Mouse (Mus musculus): ENCODE measurements around the gene Ric8a. TPM values are rescaled to one million over a fixed set of nuclear protein-coding genes. Genes with fewer than 3 reads are reported as not detected.

Gene Ric8a
- polyA plus RNA-seq (2014; fragmentation: Nextera tagmentation; extraction: Ambion mirVana) = 56.7 and 58.3 TPM in 2 replicates

DNA sequence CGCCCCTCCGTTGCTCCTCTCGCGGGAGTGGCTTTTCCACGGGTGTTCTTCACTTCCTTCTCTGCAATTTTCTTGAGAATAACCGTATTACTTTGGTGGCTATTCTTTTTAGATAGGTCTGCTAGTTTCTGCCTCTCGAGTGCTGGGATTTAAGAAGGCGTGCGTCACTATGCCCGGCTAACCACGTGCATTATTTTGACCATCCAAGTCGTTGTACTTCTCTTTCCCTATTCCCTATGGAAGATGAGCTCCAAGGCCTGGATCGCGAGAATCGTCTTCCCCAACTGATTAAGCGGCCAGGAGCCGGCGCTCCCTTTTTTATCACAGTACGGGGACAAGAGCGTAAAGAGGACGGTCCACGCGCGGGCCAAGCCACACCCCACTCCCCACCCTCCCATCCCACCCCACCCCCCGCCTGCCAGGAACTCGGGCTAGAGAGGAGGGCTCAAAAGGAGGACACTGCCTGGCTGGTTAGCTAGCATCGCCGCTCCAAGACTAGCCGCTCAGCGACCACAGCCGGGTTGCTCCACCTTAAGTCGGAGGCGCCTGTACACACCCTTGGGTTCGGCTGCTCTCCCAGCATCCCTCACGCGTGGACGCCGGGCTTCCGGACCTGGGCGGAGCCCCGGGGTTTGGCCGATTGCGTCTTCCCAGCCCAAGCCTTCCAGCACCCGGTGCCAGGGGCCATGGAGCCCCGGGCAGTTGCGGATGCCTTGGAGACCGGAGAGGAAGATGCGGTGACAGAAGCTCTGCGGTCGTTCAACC lies at the start of gene Ric8a:
Gene Ric8a, plus strand, starts transcription at position 173 of the 765 bp plus-strand sequence.
- WGBS = 0% methylated on average over 50 of the region's 50 CpGs
- H3K36me3 ChIP-seq (replicated peaks; ENCODE audit: control insufficient read depth, insufficient read depth, low read depth, low read length) = peaks cover 15% of the 10 kb centered on the region

DNA sequence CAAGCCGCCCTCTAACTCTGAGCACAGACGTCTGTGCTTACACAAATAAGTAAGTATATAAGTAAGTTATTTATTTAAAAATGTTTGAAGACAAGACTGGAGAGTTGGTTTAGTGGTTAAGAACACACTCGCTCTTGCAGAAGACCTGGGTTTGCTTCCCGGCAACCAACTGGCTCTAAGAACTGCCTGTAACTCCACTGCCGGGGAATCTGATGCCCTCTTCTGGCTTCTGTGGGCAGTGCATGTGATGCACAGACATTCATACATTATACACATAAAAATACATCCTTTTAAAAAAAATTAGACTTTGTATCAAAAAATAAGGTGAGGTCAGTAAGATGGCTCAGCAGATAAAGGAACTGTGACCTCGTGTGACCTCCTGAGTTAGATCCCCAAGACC lies 46.3 kb upstream of the Ric8a start:
- H3K4me2 ChIP-seq (ENCODE audit: low read depth, low read length) = no peak overlapping the region
- no peak for DNase-seq (ENCODE audit: low spot score)
- WGBS = 89% methylated on average over 6 of the region's 6 CpGs

More for the DNA sequence above, at the start of gene Ric8a:
- peak within 1 kb of the TSS; percentile 66 for H3K27ac ChIP-seq (replicated peaks; ENCODE audit: low read depth, low read length)
- H3K4me2 ChIP-seq (ENCODE audit: low read depth, low read length) = peak within 1 kb of the TSS; percentile 98
- ATAC-seq (replicated peaks; ENCODE audit: insufficient number of reproducible peaks, low FRiP score, low TSS enrichment, low read depth) = peak; percentile 81
- peak within 1 kb of the TSS; percentile 74 for H3K4me3 ChIP-seq (ENCODE audit: low read depth, low read length)
- DNase-seq (ENCODE audit: low spot score) = peak; percentile 81
- H3K27me3 ChIP-seq (ENCODE audit: control insufficient read depth, insufficient read depth, low read length) = no peaks in the 10 kb centered on the region
- no peaks in the 10 kb centered on the region for H3K9me3 ChIP-seq (replicated peaks; ENCODE audit: control insufficient read depth, low read length)
- peaks cover 2% of the 10 kb centered on the region for H3K4me1 ChIP-seq (ENCODE audit: control insufficient read depth, insufficient read depth, low read length)
- H3K9ac ChIP-seq (replicated peaks; ENCODE audit: low read length) = peak within 1 kb of the TSS; percentile 87

GRCm38 (mm10) chr7:140811714-140812113 lies 45.0 kb upstream of the Ric8a start:
- H3K4me3 ChIP-seq (ENCODE audit: low read depth, low read length) = no peak overlapping the region
- no peaks in the 10 kb centered on the region for H3K36me3 ChIP-seq (replicated peaks; ENCODE audit: control insufficient read depth, insufficient read depth, low read depth, low read length)
- no peaks in the 10 kb centered on the region for H3K9me3 ChIP-seq (replicated peaks; ENCODE audit: control insufficient read depth, low read length)
- ATAC-seq (replicated peaks; ENCODE audit: insufficient number of reproducible peaks, low FRiP score, low TSS enrichment, low read depth) (no peak), DNase-seq (ENCODE audit: low spot score) (no peak)
- H3K9ac ChIP-seq (replicated peaks; ENCODE audit: low read length) = no peak overlapping the region
- H3K27ac ChIP-seq (replicated peaks; ENCODE audit: low read depth, low read length) = no peak overlapping the region
- H3K4me1 ChIP-seq (ENCODE audit: control insufficient read depth, insufficient read depth, low read length) = no peaks in the 10 kb centered on the region
- H3K27me3 ChIP-seq (ENCODE audit: control insufficient read depth, insufficient read depth, low read length) = no peaks in the 10 kb centered on the region
- 87% methylated on average over 13 of the region's 13 CpGs for WGBS
- no peak overlapping the region for H3K4me2 ChIP-seq (ENCODE audit: low read depth, low read length)

More for the DNA sequence above, 46.3 kb upstream of the Ric8a start:
- H3K27ac ChIP-seq (replicated peaks; ENCODE audit: low read depth, low read length) = no peak overlapping the region
- H3K9me3 ChIP-seq (replicated peaks; ENCODE audit: control insufficient read depth, low read length) = no peaks in the 10 kb centered on the region
- H3K36me3 ChIP-seq (replicated peaks; ENCODE audit: control insufficient read depth, insufficient read depth, low read depth, low read length) = no peaks in the 10 kb centered on the region
- no peaks in the 10 kb centered on the region for H3K27me3 ChIP-seq (ENCODE audit: control insufficient read depth, insufficient read depth, low read length)
- H3K4me3 ChIP-seq (ENCODE audit: low read depth, low read length) = no peak overlapping the region
- H3K9ac ChIP-seq (replicated peaks; ENCODE audit: low read length) = no peak overlapping the region
- no peaks in the 10 kb centered on the region for H3K4me1 ChIP-seq (ENCODE audit: control insufficient read depth, insufficient read depth, low read length)
- ATAC-seq (replicated peaks; ENCODE audit: insufficient number of reproducible peaks, low FRiP score, low TSS enrichment, low read depth) = no peak

DNA sequence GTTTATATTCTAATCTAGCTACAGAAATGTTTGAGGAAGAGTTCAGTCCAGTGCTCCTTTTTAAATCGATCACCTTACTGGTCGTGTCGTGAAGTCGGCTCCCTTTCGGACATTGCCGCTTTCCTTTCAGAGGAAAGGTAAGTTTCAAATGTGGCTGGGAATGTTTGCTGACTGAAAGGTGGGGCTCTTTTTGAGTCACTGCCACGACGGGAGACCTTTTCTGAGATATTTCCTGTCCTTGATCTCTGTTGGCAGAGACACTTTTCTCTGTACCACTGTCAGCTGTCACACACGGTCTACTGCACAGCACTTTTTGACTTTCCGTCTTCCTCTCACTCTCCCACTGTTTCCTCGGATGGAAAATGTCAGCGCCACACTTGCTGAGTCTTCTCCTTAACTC lies 43.9 kb upstream of the Ric8a start:
- no peaks in the 10 kb centered on the region for H3K9me3 ChIP-seq (replicated peaks; ENCODE audit: control insufficient read depth, low read length)
- DNase-seq (ENCODE audit: low spot score) (no peak), ATAC-seq (replicated peaks; ENCODE audit: insufficient number of reproducible peaks, low FRiP score, low TSS enrichment, low read depth) (no peak)
- no peak overlapping the region for H3K4me2 ChIP-seq (ENCODE audit: low read depth, low read length)
- no peak overlapping the region for H3K4me3 ChIP-seq (ENCODE audit: low read depth, low read length)
- H3K36me3 ChIP-seq (replicated peaks; ENCODE audit: control insufficient read depth, insufficient read depth, low read depth, low read length) = no peaks in the 10 kb centered on the region
- no peaks in the 10 kb centered on the region for H3K4me1 ChIP-seq (ENCODE audit: control insufficient read depth, insufficient read depth, low read length)
- H3K9ac ChIP-seq (replicated peaks; ENCODE audit: low read length) = no peak overlapping the region
- no peak overlapping the region for H3K27ac ChIP-seq (replicated peaks; ENCODE audit: low read depth, low read length)
- WGBS = 92% methylated on average over 12 of the region's 12 CpGs
- H3K27me3 ChIP-seq (ENCODE audit: control insufficient read depth, insufficient read depth, low read length) = no peaks in the 10 kb centered on the region

- no peak overlapping the region for H3K4me3 ChIP-seq (ENCODE audit: low read depth, low read length)
- DNase-seq (ENCODE audit: low spot score) = no peak
- H3K4me2 ChIP-seq (ENCODE audit: low read depth, low read length) = no peak overlapping the region
- H3K27ac ChIP-seq (replicated peaks; ENCODE audit: low read depth, low read length) = no peak overlapping the region
- 80% methylated on average over 4 of the region's 4 CpGs for WGBS
- H3K9ac ChIP-seq (replicated peaks; ENCODE audit: low read length) = no peak overlapping the region
- no peaks in the 10 kb centered on the region for H3K36me3 ChIP-seq (replicated peaks; ENCODE audit: control insufficient read depth, insufficient read depth, low read depth, low read length)
- no peak for ATAC-seq (replicated peaks; ENCODE audit: insufficient number of reproducible peaks, low FRiP score, low TSS enrichment, low read depth)
- no peaks in the 10 kb centered on the region for H3K9me3 ChIP-seq (replicated peaks; ENCODE audit: control insufficient read depth, low read length)
- no peaks in the 10 kb centered on the region for H3K27me3 ChIP-seq (ENCODE audit: control insufficient read depth, insufficient read depth, low read length)
- H3K4me1 ChIP-seq (ENCODE audit: control insufficient read depth, insufficient read depth, low read length) = no peaks in the 10 kb centered on the region
These were observed 36.6 kb upstream of the Ric8a start for GRCm38 (mm10) chr7:140820173-140820572.

- no peaks in the 10 kb centered on the region for H3K27me3 ChIP-seq (ENCODE audit: control insufficient read depth, insufficient read depth, low read length)
- DNase-seq (ENCODE audit: low spot score) (no peak), ATAC-seq (replicated peaks; ENCODE audit: insufficient number of reproducible peaks, low FRiP score, low TSS enrichment, low read depth) (no peak)
- no peaks in the 10 kb centered on the region for H3K9me3 ChIP-seq (replicated peaks; ENCODE audit: control insufficient read depth, low read length)
- H3K36me3 ChIP-seq (replicated peaks; ENCODE audit: control insufficient read depth, insufficient read depth, low read depth, low read length) = no peaks in the 10 kb centered on the region
- no peak overlapping the region for H3K27ac ChIP-seq (replicated peaks; ENCODE audit: low read depth, low read length)
- 50% methylated on average over 5 of the region's 5 CpGs for WGBS
- H3K4me3 ChIP-seq (ENCODE audit: low read depth, low read length) = peak overlapping the region; percentile 55
- H3K4me1 ChIP-seq (ENCODE audit: control insufficient read depth, insufficient read depth, low read length) = no peaks in the 10 kb centered on the region
- peak overlapping the region; percentile 72 for H3K4me2 ChIP-seq (ENCODE audit: low read depth, low read length)
- H3K9ac ChIP-seq (replicated peaks; ENCODE audit: low read length) = no peak overlapping the region
These were observed 35.5 kb upstream of the Ric8a start for GRCm38 (mm10) chr7:140821305-140821652.

GRCm38 (mm10) chr7:140821653-140822329 lies 35.0 kb upstream of the Ric8a start, which contains the start of gene Zfp941:
TSS of gene Zfp941 (minus strand) at chr7:140822178.
- 1% methylated on average over 20 of the region's 21 CpGs for WGBS
- Histone ChIP-seq H3K4me2 (ENCODE audit: low read depth, low read length) (peak within 1 kb of the TSS; percentile 72), H3K27ac (replicated peaks; ENCODE audit: low read depth, low read length) (no peak within 1 kb of the TSS), H3K9ac (replicated peaks; ENCODE audit: low read length) (peak within 1 kb of the TSS; percentile 67), H3K4me1 (ENCODE audit: control insufficient read depth, insufficient read depth, low read length) (no peaks in the 10 kb centered on the region), H3K27me3 (ENCODE audit: control insufficient read depth, insufficient read depth, low read length) (no peaks in the 10 kb centered on the region), H3K36me3 (replicated peaks; ENCODE audit: control insufficient read depth, insufficient read depth, low read depth, low read length) (no peaks in the 10 kb centered on the region), H3K9me3 (replicated peaks; ENCODE audit: control insufficient read depth, low read length) (no peaks in the 10 kb centered on the region), H3K4me3 (ENCODE audit: low read depth, low read length) (peak within 1 kb of the TSS; percentile 55)
- ATAC-seq (replicated peaks; ENCODE audit: insufficient number of reproducible peaks, low FRiP score, low TSS enrichment, low read depth) (peak; percentile 91), DNase-seq (ENCODE audit: low spot score) (peak; percentile 77)

DNA sequence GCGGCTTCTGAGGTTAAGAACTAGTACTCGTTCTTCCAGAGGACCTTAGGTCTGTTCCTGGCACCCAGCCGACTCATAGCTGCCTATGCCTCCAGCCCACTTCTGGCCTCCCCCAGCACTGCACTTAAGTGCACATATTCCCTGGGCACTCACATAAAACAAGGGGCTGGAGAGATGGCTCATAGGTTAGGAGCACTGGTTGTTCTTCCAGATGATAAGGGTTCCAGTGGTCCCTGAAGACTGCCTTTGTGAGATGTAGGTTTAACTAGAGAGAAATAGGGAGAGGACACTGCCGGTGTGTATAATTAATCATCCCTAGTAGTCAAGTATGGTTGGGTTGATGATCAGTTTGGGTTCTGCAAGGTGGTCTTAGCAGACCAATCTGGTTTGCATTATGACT lies 34.0 kb upstream of the Ric8a start:
- no peaks in the 10 kb centered on the region for H3K27me3 ChIP-seq (ENCODE audit: control insufficient read depth, insufficient read depth, low read length)
- H3K4me2 ChIP-seq (ENCODE audit: low read depth, low read length) = no peak overlapping the region
- H3K36me3 ChIP-seq (replicated peaks; ENCODE audit: control insufficient read depth, insufficient read depth, low read depth, low read length) = no peaks in the 10 kb centered on the region
- no peak overlapping the region for H3K27ac ChIP-seq (replicated peaks; ENCODE audit: low read depth, low read length)
- no peak overlapping the region for H3K9ac ChIP-seq (replicated peaks; ENCODE audit: low read length)
- H3K4me1 ChIP-seq (ENCODE audit: control insufficient read depth, insufficient read depth, low read length) = no peaks in the 10 kb centered on the region
- H3K4me3 ChIP-seq (ENCODE audit: low read depth, low read length) = no peak overlapping the region
- no peaks in the 10 kb centered on the region for H3K9me3 ChIP-seq (replicated peaks; ENCODE audit: control insufficient read depth, low read length)
- ATAC-seq (replicated peaks; ENCODE audit: insufficient number of reproducible peaks, low FRiP score, low TSS enrichment, low read depth) = no peak
- WGBS = 86% methylated on average over 4 of the region's 4 CpGs
- DNase-seq (ENCODE audit: low spot score) = no peak
